Mouse (Mus musculus) WW6 (cell line): ENCODE measurements at regions not wholly inside any gene's neighbourhood (a gene's known extent, or its start where the extent isn't known, plus 50 kb on each side); places are given as distances from the start of the nearest gene placed in this dataset.

Experiments
- DNase-seq: peaks from one replicate; pipeline ENCODE4 v3.0.0-alpha.2; 2013; ENCODE audit warnings: low read depth, low spot score

DNA sequence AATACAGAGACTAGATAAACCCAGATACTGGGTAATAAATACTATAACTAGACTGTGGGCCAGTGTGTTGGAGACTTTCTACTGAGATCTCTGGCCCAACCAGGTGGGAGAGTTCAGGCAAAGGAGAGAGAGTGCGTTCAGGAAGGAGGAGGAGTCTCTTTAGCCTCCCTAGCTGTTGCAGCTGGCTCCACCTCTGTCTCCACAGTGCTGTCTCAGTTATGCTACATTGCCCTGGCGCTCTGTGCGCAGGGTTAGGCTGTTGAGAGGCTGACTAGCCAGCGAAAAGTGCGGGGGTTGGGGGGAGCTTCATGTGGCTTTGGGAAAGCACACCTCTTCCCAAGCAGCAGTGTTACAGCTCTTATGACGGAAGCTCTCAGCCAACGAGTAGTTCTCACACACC, 104.7 kb upstream of the Syndig1 start:
- no peak for DNase-seq

- DNase-seq: no peak
These were observed 103.1 kb upstream of the Syndig1 start for GRCm38 (mm10) chr2:149725932-149726331.

GRCm38 (mm10) chr2:149737837-149738236, 91.2 kb upstream of the Syndig1 start:
- no peak for DNase-seq

DNA sequence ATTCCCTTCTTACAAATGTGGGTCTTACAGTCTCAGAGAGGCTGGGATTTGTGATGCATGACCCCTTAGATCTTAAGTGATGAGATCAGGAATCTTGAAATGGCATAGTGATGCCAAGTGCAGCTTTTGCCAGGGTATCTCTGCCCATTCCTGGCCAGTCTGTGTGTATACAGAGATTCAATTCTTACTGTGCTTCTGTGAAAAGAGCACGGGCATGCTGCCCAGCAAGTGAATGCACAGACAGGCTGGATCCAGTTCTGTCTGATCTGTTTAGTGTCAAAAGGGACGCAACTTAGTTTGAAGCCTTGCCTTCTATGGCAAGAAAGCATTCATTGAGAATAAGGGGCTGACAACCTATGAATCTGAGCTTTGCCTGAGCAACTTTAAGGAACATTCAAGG, 89.1 kb upstream of the Syndig1 start:
- no peak for DNase-seq

DNA sequence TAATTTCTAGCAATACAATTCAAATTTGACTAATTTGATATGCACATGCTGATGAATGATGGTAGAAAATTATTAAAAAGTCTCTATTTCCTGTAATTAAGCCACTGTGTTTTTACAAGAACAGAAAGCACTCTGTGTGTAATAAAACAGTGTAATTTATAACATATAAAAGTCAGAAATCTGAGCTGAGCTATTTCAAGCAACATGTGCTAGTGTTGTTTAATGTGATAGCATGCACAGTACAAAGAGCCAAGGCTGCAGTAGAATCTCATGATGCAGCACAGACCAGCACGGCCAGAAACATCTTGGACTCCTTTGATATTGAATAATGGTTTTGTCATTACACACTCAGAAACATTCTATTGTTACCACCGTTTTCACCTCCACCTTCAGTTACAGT, 86.3 kb upstream of the Syndig1 start:
- no peak for DNase-seq

- no peak for DNase-seq
These were observed 80.7 kb upstream of the Syndig1 start for GRCm38 (mm10) chr2:149748240-149748822.

GRCm38 (mm10) chr2:149759151-149759550, 69.9 kb upstream of the Syndig1 start:
- DNase-seq: no peak

DNA sequence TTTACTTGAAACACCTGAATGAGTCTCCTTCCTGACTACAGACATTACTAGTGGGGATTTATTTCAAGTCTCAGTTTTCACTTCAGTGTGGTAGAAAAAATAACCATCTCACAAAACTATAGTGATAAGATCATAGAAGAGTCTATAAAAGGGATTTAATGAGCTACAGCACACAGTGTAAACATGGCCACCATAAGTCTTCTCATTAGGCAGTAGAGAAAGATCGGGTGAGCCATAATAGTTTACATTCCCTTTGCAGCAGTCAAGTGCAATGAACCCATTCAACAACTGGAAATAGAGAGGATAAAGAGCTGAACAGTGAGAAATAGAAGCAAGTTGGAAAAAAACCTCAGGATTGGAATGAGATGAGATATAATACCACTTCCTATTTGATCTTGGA, 65.1 kb upstream of the Syndig1 start:
- no peak for DNase-seq

DNA sequence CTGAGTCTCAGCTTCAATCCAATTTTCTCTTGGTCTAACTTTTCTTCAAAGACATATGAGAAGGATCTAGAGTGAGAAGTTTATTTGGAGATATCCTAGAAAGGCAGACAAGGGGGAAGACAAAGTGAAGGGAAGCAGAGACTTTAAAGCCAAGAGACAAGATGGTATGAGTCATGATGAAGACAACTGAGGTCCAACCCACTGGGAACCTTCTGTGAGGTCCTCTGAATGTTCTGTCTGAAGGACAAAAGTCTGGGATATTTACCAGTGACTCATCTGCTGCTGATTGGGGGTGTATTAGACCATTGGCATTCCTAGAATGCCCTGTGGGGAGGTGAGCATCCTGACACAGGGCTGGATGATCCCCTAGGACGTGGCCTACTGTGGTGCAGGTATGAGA, 61.0 kb upstream of the Syndig1 start:
- DNase-seq: no peak

DNA sequence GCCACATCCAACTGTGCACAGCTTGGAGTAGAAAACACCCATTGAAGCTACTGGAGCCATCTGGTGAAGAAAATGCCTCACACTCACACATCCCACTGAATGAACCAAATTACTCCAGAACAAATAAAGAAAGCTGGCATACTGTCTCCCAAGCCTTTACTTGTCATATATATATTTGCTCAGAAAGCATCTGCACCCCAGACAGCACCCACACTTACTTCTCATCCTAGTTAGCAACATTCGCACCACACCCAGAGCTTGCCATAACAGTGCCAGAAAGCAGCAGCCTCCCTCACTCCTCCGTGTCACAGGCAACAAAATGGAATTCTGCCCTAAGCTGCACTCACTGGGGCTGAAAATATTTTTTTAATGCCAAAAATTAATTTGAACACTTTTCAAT, 60.5 kb upstream of the Syndig1 start:
- DNase-seq: no peak

DNA sequence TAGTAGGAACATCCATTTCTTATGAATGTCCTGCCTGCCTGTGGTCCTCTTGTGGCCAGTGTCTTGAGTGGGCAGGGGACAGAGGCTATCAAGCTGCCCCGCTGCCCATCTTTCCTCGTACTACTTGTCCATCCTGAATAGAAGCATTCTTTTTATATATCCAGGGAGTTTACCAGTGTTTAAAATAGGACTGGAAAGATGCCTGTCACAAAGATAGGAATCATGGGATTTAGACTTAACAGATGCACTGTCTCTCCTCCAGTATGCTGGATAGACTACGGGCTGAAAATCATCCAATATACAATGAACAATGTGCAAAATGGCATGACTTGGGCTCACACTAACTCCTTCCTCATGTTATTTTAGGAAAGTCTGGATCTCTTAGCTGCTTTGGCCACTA, 51.7 kb upstream of the Syndig1 start:
- no peak for DNase-seq
